Mouse (Mus musculus): ENCODE data around the gene Hmox2. TPM values are rescaled to one million over a fixed set of nuclear protein-coding genes. Genes with fewer than 3 reads are reported as not detected.

Gene Hmox2
- polyA plus RNA-seq, 1 experiment, result 42.6 TPM

DNA sequence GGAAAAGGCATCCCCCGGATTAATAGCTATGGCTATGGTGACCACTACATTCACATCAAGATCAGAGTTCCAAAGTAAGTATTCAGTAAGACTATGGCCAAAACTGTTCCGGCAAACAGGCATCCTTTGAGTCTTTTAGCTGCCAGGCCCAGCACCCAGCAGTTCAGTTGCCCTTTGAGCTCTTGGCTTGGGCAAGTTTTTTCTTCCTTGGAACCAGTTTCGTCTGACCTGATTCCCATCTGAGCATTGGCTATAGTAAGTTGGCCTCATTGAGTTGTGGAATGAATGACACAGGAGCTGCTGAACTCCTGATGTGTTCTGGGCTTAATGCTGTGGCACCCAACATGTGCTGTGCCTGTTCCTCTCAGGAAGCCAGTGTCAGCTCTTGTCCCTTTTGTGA, 24.9 kb upstream of the Hmox2 start:
- Histone ChIP-seq H3K79me2 (ENCODE audit: control insufficient read depth, insufficient read depth) (no peaks in the 10 kb centered on the region), H3K36me3 (ENCODE audit: control insufficient read depth, insufficient read depth) (peaks cover 65% of the 10 kb centered on the region), H3K79me3 (ENCODE audit: low read depth) (no peaks in the 10 kb centered on the region), H3ac (ENCODE audit: control insufficient read depth, insufficient read length, low read depth) (no peak overlapping the region), H3K4me3 (ENCODE audit: insufficient read depth, poor library complexity, severe bottlenecking) (no peak overlapping the region), H3K27me3 (ENCODE audit: control insufficient read depth, insufficient read depth, insufficient read length) (no peaks in the 10 kb centered on the region)
- TF ChIP-seq MYOD1 (IDR thresholded peaks at IDR 0.05; ENCODE audit: control insufficient read depth, insufficient read length, low read depth) (no peak), CTCF (IDR thresholded peaks at IDR 0.05; ENCODE audit: control insufficient read depth, insufficient read depth, insufficient read length) (no peak), USF1 (IDR thresholded peaks at IDR 0.05; ENCODE audit: low read depth) (no peak), MYOG (IDR thresholded peaks at IDR 0.05; ENCODE audit: control insufficient read depth, extremely low read depth, insufficient read length) (no peak), MAX (IDR thresholded peaks at IDR 0.05) (no peak), CEBPB (IDR thresholded peaks at IDR 0.05; ENCODE audit: low read depth) (no peak), FOSL1 (IDR thresholded peaks at IDR 0.05; ENCODE audit: insufficient read depth, low read length, poor library complexity, severe bottlenecking) (no peak)

DNA sequence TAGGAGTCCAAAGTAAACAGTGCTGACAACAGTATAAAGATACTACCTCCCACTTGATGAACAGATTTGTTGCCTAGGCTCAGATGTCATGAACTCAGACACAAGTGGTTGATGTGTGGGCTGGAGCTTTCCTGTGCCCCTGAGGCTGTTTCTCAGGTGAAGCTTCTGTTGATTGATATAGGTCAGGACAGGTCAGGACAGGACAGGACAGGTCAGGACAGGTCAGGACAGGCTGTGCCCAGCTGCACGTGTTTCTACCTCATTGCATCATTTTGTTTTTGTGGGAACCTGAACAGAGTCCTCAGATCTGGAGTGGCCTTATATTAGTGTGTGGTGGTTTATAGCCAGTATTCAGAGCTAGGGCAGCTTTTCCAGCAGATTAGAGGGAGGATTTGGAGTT, 23.5 kb upstream of the Hmox2 start:
- Histone ChIP-seq H3K27me3 (ENCODE audit: control insufficient read depth, insufficient read depth, insufficient read length) (no peaks in the 10 kb centered on the region), H3K36me3 (ENCODE audit: control insufficient read depth, insufficient read depth) (peaks cover 64% of the 10 kb centered on the region), H3K79me3 (ENCODE audit: low read depth) (no peaks in the 10 kb centered on the region), H3ac (ENCODE audit: control insufficient read depth, insufficient read length, low read depth) (no peak overlapping the region), H3K79me2 (ENCODE audit: control insufficient read depth, insufficient read depth) (no peaks in the 10 kb centered on the region), H3K4me3 (ENCODE audit: insufficient read depth, poor library complexity, severe bottlenecking) (no peak overlapping the region)
- TF ChIP-seq MYOD1 (IDR thresholded peaks at IDR 0.05; ENCODE audit: control insufficient read depth, insufficient read length, low read depth) (no peak), MAX (IDR thresholded peaks at IDR 0.05) (no peak), FOSL1 (IDR thresholded peaks at IDR 0.05; ENCODE audit: insufficient read depth, low read length, poor library complexity, severe bottlenecking) (no peak), CEBPB (IDR thresholded peaks at IDR 0.05; ENCODE audit: low read depth) (no peak), USF1 (IDR thresholded peaks at IDR 0.05; ENCODE audit: low read depth) (no peak), CTCF (IDR thresholded peaks at IDR 0.05; ENCODE audit: control insufficient read depth, insufficient read depth, insufficient read length) (no peak), MYOG (IDR thresholded peaks at IDR 0.05; ENCODE audit: control insufficient read depth, extremely low read depth, insufficient read length) (no peak)

DNA sequence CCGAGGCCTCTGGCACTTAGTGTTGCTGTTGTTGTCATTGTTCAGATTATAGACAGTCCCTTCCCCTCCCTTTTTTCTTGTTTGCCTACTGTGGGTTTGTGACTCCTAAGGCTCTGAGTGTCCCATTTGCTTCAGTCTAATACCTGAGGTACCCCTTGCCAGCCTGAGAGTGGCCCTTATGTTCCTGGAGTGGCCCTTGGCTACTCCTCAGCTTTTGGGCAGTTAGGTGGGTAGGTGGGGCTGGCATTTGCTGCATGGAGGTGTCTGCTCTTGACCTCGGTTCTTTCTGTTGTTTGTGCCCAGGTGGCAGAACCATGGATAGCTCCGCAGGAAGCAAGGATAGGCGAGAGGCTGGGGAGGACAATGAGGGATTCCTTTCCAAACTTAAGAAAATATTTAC, 20.6 kb upstream of the Hmox2 start:
- H3K36me3 ChIP-seq (ENCODE audit: control insufficient read depth, insufficient read depth), result peaks cover 83% of the 10 kb centered on the region
- H3K79me2 ChIP-seq (ENCODE audit: control insufficient read depth, insufficient read depth), result no peaks in the 10 kb centered on the region
- TF ChIP-seq FOSL1 (IDR thresholded peaks at IDR 0.05; ENCODE audit: insufficient read depth, low read length, poor library complexity, severe bottlenecking) (no peak), USF1 (IDR thresholded peaks at IDR 0.05; ENCODE audit: low read depth) (no peak), CTCF (IDR thresholded peaks at IDR 0.05; ENCODE audit: control insufficient read depth, insufficient read depth, insufficient read length) (no peak), MYOG (IDR thresholded peaks at IDR 0.05; ENCODE audit: control insufficient read depth, extremely low read depth, insufficient read length) (no peak), MAX (IDR thresholded peaks at IDR 0.05) (no peak), MYOD1 (IDR thresholded peaks at IDR 0.05; ENCODE audit: control insufficient read depth, insufficient read length, low read depth) (no peak), CEBPB (IDR thresholded peaks at IDR 0.05; ENCODE audit: low read depth) (no peak)

DNA sequence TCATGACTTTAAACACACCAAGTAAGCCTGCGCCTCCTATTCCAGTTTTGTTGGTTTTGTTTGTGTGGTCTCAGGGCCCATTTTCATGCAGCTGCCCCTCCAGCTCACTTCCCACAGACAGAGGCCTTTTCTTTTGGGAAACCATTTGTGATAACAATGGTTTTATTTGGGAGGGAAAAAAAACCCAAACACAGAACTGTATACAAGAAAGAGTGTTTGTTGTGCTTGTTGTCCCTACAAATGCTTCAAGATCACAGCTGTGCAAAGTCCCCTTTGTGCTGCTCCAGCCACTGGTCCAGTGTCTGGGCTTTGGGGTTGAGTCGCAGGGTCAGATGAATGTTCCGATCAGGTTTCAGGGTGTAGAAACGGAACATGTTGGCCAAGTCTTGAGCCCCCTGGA, 15.0 kb upstream of the Hmox2 start:
- Histone ChIP-seq H3K27me3 (ENCODE audit: control insufficient read depth, insufficient read depth, insufficient read length) (no peaks in the 10 kb centered on the region), H3K4me3 (ENCODE audit: insufficient read depth, poor library complexity, severe bottlenecking) (no peak overlapping the region), H3K79me3 (ENCODE audit: low read depth) (no peaks in the 10 kb centered on the region), H3K79me2 (ENCODE audit: control insufficient read depth, insufficient read depth) (no peaks in the 10 kb centered on the region), H3K36me3 (ENCODE audit: control insufficient read depth, insufficient read depth) (peaks cover 80% of the 10 kb centered on the region), H3ac (ENCODE audit: control insufficient read depth, insufficient read length, low read depth) (no peak overlapping the region)
- no peak for TF ChIP-seq CEBPB (IDR thresholded peaks at IDR 0.05; ENCODE audit: low read depth)
- no peak for TF ChIP-seq FOSL1 (IDR thresholded peaks at IDR 0.05; ENCODE audit: insufficient read depth, low read length, poor library complexity, severe bottlenecking)
- no peak for TF ChIP-seq MYOD1 (IDR thresholded peaks at IDR 0.05; ENCODE audit: control insufficient read depth, insufficient read length, low read depth)
- TF ChIP-seq USF1 (IDR thresholded peaks at IDR 0.05; ENCODE audit: low read depth), result no peak
- TF ChIP-seq MAX (IDR thresholded peaks at IDR 0.05), result no peak

More for the DNA sequence above, 20.6 kb upstream of the Hmox2 start:
- Histone ChIP-seq H3K79me3 (ENCODE audit: low read depth) (no peaks in the 10 kb centered on the region), H3ac (ENCODE audit: control insufficient read depth, insufficient read length, low read depth) (no peak overlapping the region), H3K27me3 (ENCODE audit: control insufficient read depth, insufficient read depth, insufficient read length) (no peaks in the 10 kb centered on the region), H3K4me3 (ENCODE audit: insufficient read depth, poor library complexity, severe bottlenecking) (no peak overlapping the region)

GRCm38 (mm10) chr16:4713861-4714710, 12.1 kb upstream of the Hmox2 start:
- H3K27me3 ChIP-seq (ENCODE audit: control insufficient read depth, insufficient read depth, insufficient read length), result no peaks in the 10 kb centered on the region
- no peak for TF ChIP-seq MAX (IDR thresholded peaks at IDR 0.05)
- no peak for TF ChIP-seq FOSL1 (IDR thresholded peaks at IDR 0.05; ENCODE audit: insufficient read depth, low read length, poor library complexity, severe bottlenecking)
- TF ChIP-seq MYOD1 (IDR thresholded peaks at IDR 0.05; ENCODE audit: control insufficient read depth, insufficient read length, low read depth), result no peak
- TF ChIP-seq USF1 (IDR thresholded peaks at IDR 0.05; ENCODE audit: low read depth), result no peak
- no peak for TF ChIP-seq CTCF (IDR thresholded peaks at IDR 0.05; ENCODE audit: control insufficient read depth, insufficient read depth, insufficient read length)
- no peak for TF ChIP-seq CEBPB (IDR thresholded peaks at IDR 0.05; ENCODE audit: low read depth)
- no peak for TF ChIP-seq MYOG (IDR thresholded peaks at IDR 0.05; ENCODE audit: control insufficient read depth, extremely low read depth, insufficient read length)
- H3K4me3 ChIP-seq (ENCODE audit: insufficient read depth, poor library complexity, severe bottlenecking), result no peak overlapping the region
- H3K79me2 ChIP-seq (ENCODE audit: control insufficient read depth, insufficient read depth), result peaks cover 5% of the 10 kb centered on the region
- peaks cover 58% of the 10 kb centered on the region for H3K36me3 ChIP-seq (ENCODE audit: control insufficient read depth, insufficient read depth)
- H3K79me3 ChIP-seq (ENCODE audit: low read depth), result peaks cover 4% of the 10 kb centered on the region
- H3ac ChIP-seq (ENCODE audit: control insufficient read depth, insufficient read length, low read depth), result no peak overlapping the region
